Mouse (Mus musculus): ENCODE data around the gene Acsl5.

The Acsl5 gene

DNA sequence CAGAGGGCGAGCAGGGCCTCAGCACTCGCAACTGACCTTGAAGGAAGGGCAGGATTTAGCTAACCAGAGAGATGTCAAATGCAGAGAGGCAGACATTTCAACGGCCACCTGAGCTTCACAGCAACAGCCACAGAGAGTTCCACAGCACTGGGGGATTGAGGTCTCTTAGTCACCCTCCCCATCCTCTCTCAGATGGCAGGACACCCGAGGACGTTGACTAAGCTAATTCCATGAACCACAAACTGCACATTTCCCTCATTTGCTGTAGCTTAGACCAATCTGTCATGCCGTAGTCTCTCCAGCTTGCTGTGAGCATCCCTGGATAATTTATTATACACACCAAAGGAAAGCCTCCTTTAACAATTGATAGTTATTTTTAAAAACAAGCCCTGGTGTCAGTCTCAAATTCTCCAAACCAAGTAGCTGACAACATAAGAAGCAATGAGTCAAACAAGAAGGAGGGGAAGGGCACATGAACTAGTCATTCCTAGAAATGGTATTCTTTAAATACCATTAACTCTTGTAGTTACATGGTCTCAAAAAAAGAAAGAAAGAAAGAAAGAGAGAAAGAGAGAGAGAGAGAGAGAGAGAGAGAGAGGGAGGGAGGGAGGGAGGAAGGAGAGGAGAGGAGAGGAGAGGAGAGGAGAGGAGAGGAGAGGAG is 11.8 kb upstream of the Acsl5 start:
- DNase-seq (ENCODE audit: low read depth): no peak

DNA sequence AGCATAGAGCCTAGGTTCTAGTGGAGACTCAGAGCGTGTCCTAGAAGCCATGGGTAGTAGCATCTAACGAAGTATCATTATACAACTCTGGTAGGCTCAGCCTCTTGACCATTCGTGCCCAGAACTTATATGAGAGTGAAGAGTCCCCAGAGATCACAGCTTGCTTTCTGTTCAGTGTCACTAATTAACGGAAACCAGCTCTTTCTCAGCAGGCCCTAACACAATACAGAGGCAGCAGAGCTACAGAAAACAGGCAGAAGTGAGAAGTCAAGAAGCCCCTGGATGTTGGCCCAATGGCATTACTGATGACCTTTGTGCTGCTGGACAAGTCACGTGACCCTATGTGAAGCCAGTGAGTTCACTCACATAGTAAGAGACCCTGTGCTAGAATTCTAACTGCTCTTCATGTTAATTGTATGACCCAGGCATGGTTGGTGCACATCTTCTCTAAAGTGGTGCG is 10.5 kb upstream of the Acsl5 start, which contains the start of gene Gucy2g:
Gene Gucy2g (minus strand): TSS at position 51 of the 460 bp plus-strand sequence.
- DNase-seq (ENCODE audit: low read depth): no peak

DNA sequence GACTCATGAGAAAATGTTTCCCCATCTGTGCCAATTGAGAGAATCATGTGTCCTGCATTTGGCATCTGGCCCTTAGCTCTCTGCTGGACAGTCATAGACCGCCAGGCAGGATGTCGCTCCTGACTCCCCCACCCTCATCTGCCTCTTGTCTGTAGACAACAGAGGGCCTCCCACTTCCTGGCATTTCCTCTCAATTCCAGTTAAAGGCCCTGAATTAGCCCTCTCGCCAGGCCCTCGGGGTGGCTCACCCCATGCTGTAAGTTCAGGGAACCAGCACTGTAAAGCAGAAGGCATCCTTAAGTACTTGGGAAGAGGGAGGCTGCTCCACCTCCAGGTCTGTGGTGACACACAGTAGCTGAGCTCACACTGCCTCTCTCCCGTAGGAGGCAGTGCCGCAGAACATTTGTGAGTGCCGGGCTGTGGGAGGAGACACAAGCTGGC is 6.9 kb upstream of the Acsl5 start:
- peak; percentile 87 for DNase-seq (ENCODE audit: low read depth)

DNA sequence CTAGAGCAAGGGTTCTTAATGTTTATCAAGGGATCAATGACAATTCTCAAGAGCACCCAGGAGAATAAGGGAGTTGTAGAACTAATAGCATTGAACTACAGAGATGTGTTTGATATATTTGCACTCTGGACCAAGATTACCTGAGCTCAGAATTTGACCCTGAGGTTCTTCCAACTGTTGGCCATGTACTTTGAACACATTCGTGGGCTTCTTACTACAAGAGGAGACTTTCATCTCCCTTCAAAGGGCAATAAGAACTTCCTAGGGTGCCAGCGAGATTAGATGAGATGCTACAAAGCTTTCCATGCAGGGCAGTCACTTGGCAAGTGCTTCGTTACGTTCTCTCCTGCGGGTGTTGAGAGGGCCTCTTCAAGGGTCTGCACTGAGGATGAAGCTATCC is 4.2 kb upstream of the Acsl5 start:
- DNase-seq (ENCODE audit: low read depth): no peak

DNA sequence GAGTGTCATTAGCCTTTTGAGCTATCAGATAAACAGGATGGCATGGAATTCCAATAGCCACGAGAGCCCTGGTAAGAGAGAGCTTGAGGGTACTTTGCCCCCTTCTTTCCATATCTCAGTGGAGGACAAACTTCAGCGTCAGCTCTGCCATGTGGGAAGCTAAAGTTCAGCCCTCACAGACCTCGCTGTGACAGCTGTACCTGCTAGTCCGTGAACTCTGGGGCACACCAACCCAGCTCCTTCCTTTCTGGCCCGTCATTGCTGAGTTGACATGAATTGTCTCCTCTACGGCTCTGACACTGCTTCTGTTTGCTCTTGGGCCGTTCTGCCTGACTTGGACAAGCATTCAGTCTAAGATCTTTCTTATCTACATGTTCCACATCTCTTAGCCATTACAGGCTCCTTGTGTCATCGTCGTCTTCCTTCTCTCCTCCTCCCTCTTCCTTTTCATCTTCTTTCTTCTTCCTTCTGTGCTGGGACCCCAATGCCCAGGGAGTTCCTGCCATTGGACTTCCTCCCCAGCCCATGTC is 3.7 kb upstream of the Acsl5 start:
- no peak for DNase-seq (ENCODE audit: low read depth)

DNA sequence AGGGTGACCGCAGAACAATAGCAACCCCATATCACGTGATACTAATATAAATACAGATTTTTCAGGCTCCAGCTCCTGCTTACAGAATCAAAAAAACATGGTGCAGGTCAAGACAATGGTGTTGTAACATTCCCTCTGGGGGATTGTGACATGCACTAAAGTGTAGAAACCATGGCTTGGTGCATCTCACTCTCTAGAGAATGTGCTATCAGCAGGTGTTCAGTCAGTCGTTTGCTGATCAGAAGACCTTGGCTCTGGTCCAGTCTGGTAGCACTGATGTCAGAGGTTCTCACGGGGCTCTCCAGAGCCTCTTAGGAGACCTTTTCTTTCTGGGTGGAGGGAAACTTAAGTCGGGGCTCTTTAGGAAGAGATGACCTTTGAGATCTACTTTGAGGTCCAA is 1.3 kb upstream of the Acsl5 start:
- DNase-seq (ENCODE audit: low read depth): no peak

DNA sequence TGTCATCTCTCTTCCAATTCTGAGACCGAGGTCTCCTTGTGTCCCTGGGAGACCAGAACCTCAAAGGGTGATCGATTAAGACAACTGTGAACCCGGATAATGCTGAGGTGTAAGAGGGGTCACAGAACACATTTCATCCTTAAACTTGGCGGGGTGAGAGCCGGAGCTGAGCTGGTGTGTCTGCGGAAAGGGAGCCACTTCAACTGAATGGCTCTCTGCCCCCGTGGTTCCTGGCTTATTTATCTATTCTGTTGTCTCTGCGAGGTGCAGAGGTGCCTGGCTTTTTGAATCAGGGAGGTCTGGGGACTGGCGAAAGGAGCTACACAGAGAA is 1.5 kb downstream of the Acsl5 start:
- DNase-seq (ENCODE audit: low read depth): no peak

DNA sequence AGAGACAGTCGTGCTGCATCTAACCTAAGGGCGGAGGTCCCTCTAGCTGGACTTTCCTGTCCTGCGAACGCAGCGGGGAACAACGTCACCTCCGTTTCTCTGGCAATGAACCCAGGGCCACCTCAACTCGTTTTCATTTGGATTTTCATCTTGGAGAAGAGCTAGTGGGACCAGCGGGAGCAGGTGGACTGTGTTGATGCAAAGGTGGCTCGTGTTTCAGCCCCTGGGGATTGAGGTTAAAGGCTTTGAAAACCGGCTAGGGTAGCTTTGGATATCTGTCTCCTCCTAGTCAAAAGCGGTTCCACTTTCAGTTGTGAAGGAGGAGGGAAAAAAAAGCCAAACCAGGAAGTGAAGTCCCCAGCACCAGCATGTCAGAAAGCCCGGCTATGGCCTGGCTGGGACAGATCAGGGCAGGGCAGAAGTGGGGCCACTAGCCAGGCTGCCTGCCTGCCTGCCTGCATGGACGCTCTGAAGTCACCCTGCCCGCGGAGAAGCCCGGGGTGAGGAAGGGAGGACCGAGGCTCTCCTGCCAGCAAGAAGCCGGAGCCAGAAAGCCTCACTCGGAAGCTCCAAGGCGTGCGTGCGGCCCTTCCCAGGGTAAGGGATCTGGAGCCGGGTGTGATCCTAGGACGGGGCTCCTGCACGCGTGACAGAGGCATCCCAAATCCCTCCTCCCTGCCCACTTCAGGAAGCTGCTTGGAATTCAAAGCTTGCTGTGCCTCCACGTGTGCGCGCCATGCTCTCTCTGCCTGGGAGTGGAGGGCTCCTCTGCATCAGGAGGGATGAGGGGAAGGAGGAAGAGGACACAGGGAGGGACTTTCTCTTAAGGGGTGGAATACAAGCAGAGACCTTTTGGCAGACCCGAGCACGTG is 2.1 kb downstream of the Acsl5 start:
- DNase-seq (ENCODE audit: low read depth): peak; percentile 72

DNA sequence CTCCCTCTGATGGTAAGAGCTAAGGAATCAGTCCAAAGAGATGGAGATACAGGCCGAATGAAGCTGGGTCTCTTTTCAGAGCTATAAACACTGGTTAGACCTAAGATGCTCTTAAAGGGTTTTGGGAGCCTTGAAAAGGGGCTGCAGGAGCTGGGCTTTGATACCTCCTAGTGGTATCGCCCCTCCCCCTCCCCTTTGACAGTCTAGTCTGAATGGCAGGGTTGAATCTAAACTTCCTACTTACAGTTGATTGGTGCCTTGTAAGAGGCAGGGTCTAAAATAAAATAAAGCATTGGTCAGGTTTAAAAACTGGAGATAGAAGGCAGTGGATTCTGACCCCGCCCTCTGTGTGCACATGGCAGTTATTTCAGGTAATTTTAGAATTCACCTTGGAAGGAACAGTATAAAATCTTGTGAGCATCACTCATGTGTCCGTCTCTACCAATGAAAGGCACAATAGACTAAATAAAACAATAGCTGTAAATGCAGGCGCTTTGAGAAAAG is 2.8 kb downstream of the Acsl5 start:
- DNase-seq (ENCODE audit: low read depth): peak; percentile 75

DNA sequence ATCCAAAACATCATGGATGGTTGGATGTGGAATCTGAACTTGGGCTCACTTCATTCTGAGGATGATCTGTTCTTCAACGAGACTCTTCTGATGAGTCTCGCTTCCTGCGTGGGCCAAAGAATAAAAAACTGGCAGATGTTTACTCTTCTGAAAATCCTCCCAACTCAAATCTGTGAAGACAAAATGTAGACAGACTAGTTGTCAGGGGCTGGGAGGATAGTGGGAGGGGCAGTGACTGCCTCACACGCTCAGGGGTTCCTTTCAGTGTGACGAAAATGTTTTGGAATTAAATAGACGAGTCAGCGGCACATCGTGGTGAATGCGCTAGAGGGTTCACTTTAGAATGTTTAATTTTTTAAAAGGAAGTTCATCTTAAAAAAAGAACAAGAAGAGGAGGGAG is 4.4 kb downstream of the Acsl5 start:
- DNase-seq (ENCODE audit: low read depth): no peak

DNA sequence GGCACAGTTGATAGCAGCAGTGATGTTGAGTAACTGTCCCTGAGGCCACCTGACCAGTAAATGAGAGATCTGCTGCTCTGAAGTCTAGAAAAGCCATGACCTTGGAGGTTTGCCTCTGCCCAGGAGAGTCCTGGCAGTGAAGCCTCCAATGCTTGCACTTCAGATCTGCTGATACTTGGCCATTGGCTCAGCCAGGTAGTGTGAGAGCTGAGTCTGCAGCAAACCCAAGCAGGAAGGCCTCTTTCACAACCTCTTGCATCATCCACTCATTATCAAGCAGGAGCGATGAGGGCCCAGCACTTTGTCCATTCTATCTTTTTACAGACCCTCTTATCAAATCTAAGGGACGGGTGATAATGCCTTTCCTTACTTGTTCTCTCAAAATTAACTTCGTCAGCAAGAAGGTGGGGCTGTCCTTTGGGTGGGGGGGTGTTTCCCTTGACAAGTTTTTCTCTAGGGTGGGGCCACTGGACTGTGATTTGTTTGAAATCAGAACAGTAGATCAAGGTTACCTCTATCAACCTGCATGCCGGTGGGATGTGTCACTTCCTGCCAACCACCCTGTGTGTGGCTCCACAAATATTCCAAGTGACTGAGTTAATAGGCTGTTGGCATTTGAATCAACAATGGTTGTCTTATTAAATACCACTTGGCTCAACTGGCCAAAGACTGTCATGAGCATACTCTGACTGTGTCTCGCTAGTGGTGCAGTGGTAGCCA is 6.1 kb downstream of the Acsl5 start:
- peak; percentile 48 for DNase-seq (ENCODE audit: low read depth)

DNA sequence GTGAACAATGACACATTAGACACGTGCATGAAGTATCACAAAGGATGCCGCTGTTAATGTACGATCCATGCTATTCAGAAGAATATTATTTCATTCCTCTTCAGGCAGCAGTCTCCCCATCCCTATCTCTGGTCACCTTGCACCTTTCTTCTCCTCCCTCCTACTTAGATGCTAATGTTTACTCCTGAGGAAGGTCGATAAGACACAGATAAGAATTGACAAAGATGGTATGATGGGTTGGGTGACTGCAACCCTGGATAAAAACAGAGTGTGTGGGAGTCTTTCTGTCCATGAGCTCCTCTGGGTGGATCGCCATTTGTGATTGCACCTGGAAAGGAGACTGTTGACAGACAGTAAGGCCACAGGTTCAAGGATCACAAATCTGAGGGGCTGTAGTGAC is 6.8 kb downstream of the Acsl5 start:
- DNase-seq (ENCODE audit: low read depth): no peak

DNA sequence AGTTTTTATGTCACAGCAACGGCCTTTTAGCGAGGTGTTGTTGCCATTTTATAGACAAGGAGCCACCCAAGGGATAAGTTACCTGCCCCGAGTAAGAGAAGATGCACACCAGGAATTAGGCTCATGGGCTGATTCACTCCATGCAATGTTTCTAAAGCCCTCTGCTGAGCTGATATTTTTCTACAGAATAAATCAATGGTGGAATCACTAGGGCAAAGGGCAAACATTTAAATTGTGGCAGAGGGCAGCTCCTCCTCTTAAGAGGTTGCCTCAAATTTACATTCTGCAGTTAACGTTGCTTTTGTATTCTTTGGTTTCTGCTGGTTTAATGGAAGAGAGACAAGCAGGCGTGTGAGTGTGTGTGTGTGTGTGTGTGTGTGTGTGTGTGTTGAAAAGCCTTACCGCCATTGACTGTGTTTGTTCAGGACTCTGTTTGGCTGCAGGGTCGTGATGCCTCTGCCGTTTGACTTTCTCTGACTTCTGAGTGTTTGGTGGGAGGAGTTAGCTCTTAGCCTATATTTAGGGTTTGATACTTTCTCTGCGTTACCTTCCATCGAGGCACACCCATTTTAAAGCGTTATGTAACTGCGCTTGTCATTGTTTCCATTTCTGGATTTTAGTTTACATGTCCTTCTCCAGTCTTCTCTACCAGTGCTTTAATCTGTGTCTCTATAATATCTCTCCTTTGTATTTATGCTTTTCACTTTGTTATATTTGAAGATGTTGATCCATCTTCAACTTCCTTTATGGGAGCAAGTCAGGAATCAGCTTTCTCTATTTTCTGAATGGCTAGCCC is 8.8 kb downstream of the Acsl5 start:
- no peak for DNase-seq (ENCODE audit: low read depth)

DNA sequence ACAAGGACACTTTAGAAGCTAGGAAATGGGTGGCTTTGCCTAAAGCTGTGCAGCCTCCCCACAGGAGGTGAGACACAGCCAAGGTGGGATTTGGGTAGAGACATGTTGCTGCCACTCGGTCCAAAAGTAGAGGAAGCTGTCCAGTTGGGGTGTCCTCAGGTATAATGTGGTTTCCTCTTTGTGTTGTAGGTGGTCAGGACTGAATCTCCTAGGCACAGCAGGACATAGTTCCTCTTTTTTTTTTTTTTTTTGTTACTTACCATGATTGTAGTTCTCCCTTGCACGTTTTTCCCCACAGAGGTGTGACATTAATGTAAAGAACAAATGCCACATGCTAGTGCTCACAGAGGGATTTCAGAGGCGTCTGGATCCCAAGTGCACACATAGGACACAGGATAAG is 13.5 kb downstream of the Acsl5 start:
- no peak for DNase-seq (ENCODE audit: low read depth)

DNA sequence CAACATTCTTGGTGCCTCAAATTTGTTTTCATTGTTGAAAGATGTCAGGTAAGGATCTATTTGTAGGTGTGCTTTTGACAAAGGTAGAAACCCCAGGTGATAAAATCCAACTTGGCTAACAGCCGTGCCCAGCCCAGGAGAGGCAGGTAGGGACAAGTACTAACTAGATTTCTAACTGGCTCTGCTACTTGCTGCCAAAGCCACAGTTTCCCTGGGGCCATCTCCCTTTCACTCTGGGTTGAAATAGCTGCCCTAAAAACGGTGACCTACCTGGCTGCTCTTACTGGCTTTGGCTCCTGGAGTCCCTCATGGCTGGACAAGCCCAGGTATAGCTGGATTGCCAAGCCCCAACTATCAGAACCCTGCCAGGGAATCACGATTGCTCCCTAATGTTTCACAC is 15.0 kb downstream of the Acsl5 start:
- no peak for DNase-seq (ENCODE audit: low read depth)

DNA sequence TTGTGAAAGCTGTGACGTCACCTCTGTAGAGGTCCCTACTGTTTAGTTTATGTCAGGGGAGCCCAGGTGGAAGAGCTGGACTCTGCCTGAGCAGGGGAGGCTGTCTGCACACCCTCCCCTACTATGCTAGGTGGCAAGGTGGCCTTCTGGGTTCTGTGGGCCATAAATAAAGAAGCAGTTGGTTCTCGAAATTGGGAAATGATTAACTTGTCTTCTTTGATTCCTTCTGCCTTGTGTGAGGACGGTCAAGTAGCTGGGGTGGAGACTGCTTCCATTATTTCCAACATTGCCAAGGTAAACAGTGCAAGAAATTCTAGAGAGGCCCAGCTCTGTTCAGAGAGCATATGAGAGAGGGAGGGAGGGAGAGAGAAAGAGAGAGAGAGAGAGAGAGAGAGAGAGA is 16.4 kb downstream of the Acsl5 start:
- no peak for DNase-seq (ENCODE audit: low read depth)

DNA sequence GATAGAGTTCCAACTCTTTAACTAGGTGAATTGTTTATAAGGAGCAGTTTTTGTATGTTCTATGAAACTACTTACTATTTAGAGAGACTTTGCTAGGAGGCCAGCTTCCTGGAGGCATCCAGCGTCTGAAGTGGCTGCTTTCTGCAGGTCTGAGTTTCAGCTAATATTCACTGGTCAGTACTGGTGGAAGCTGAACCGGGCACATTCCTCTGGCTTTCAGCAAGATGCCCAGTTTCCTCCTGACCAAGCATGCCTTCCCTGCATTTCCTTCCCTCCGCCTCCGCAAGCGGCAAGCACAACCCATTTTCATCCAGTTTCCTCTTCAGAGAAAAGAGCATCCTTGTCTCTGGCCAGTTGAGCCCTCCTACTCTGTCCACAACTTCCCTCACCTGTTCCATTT is 17.3 kb downstream of the Acsl5 start:
- no peak for DNase-seq (ENCODE audit: low read depth)

DNA sequence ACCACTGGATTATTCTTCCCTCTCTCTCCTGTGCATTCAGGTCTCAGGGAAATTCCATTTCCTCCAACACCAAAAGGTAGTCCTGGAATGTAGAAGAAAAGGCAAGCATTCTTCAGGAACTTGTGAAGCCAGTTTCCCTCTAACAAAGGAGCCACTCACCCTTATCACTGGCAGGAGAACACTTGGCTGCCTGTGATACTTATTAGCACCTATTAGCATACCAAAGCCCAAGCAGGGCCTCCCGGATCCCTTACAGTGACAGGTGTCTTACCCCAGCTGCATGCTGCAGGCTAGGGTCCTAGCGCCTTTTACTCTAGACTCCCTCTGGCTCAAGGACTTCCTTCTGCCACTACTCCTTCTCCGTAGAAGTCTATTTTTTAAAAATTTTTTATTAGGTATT is 19.7 kb downstream of the Acsl5 start:
- DNase-seq (ENCODE audit: low read depth): no peak

DNA sequence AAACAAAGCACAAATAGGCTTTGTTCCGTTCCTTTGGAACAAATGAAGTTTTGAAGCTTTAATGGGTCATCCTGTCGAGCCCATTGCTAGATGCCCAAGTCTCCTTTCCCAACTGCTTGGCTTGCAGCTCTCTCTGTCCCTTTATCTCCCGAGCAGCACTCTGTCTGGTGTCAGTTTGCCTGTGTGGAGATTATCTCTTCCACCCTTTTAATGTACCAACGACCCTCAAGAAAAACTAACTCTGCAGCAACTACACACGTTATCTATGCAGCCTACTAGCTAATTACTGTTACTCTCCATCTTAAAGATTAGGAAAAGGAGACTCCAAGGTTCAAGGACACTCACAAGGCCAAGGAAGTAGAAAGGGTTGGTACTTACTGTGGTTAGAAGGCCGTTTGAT is 21.6 kb downstream of the Acsl5 start:
- DNase-seq (ENCODE audit: low read depth): no peak

DNA sequence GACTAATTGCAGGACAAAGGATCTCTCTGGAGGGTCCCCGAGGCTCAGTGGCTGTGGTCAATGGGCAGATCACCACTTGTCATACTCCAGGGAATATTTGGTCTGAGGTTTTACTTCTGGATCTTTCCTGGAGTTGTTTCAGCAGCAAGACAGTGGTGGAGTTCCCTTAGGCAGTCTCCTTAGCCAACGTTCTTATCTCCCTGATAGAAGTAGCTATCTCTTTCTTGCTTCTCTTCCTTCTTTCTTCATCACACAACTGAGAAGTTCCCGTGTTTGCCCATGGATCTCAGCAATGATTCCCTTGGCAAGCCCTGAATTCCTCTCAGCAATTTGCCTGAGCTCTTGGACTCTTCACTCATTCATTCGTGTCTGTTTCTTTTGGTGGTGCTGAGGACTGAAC is 24.4 kb downstream of the Acsl5 start:
- no peak for DNase-seq (ENCODE audit: low read depth)

DNA sequence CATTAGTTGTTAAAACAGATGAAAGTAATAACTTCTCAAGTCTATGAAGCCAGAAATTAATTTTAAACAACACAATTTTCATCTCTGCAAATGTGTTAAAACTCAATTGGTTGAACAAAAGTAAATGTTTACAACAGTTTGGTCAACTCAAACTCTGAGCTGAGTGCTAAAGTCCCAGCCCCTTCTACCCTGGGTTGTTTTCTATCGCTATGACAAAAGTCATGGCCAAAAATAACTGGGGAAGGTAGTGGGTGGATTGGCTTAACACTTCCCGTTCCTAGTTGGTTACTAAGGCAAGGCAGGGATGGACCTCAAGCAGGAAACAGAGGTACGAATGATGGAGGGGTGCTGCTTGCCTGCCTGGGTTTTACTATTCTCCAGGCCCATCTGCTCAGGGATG is 25.0 kb downstream of the Acsl5 start:
- DNase-seq (ENCODE audit: low read depth): no peak

DNA sequence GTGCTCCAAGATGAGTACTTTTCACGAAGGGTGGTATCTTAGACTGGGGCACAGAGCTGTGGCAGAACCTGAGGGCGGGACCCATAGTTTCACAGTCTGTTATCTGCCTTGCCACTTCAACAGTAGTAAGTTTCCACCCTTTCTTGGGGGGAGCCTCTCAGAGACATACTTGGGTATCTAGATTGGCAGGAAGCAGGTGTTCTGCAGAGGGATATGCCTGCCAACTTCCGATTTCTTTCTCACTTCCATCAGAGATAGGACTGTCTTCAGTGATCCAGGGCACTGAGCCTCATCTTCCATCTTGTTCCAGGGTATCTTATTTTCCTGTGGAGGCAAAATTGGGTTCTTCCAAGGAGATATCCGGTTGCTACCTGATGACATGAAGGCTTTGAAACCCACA is 32.4 kb downstream of the Acsl5 start:
- no peak for DNase-seq (ENCODE audit: low read depth)

Data from NIH3T3 (cell line).